Mouse (Mus musculus): ENCODE results near the gene Snx32. TPM values are rescaled to one million over a fixed set of nuclear protein-coding genes. Genes with fewer than 3 reads are reported as not detected.

The Snx32 gene
- total RNA-seq, 1 experiment from 2014 or later, result 11.3 TPM

DNA sequence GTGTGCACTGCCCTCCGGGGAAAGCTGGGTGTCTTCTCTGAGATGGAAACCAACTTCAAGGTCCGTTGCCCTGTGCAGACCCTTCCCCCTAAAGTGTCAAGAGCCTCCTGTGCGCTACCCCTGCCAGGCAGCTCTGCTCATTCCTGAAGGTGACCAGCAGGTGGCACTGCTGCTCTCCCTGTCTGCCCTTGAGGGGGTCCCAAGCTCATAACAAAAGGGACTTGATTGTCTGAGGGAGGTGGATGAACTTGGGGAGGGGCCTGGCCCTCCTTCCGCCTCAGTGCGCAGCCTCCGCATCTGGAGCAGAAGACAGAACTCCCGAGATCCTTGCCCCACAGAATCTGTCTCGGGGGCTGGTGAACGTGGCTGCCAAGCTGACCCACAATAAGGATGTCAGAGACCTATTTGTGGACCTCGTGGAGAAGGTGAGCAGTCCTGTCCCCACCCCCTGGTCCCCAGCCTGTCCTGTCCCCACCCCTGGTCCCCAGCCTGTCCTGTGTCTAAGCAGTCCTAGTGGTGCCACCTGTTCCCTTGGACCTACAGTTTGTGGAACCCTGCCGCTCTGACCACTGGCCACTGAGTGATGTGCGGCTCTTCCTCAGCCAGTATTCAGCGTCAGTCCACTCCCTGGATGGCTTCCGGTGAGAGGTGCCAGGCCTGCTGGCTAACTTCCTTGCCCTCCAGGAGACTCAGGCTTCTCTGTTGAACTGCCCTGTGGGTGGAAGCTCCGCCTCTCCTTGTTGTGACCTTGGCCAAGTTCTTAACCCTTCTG is 46.4 kb downstream of the Snx32 start:
- no peak for ATAC-seq (ENCODE audit: extremely low read depth, insufficient number of reproducible peaks, low FRiP score, poor library complexity, severe bottlenecking)

DNA sequence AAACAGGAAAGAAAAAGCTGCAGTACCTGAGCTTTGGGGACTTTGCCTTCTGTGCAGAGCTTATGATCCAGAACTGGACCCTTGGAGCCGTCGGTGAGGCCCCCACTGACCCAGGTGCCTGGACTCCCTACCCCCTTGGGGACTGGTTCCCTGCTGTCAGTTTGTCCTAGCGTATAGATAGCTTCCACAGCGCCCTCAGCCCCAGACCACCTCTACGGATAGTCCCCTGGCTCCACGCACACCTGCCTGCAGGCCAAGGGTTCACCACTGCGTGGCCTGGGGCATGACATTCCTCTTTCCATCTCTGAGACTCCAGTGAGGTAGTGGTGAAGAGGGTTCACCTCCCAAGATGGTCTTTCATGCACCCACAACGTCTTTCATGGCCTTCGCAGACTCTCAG is 47.1 kb downstream of the Snx32 start:
- no peak for ATAC-seq (ENCODE audit: extremely low read depth, insufficient number of reproducible peaks, low FRiP score, poor library complexity, severe bottlenecking)

DNA sequence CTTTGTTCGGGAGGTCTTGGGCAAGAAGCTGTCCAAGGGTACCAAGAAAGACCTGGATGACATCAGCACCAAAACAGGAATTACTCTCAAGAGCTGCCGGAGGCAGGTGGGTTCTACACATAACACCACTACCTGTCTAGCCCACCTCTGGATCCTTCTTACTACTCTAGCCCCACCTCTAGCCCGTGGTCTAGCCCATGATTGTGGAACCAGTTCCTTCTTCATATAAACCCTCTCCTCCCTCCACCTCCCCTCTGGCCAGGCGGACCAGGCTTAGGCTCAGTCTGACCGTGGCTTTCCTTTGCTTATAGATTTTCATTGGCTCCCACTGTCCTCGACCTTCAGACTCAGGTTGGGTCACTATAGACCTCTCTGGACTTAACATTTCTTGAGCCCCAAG is 48.9 kb downstream of the Snx32 start:
- ATAC-seq (ENCODE audit: extremely low read depth, insufficient number of reproducible peaks, low FRiP score, poor library complexity, severe bottlenecking), result no peak

DNA sequence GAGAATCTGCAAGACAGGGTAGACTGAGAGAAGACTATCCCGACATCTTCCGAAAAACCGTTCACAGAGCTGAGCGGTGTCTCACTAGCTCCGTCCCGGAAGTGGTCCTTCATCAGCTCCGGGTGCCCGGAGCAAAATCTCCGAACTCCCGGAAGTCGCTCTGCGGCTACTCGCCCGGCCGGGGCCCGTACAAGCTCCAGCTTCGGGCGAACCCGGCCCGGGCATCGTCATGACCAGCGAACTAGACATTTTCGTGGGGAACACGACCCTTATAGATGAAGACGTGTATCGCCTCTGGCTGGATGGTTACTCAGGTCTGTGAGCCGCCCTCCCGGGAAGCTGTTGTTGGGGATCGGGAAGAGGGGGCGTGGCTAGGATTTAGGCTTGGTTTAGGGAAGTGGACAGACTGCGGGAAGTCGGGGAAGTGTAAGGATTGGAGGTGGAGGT is 49.9 kb downstream of the Snx32 start, which contains the start of gene Fibp:
Gene Fibp (plus strand): TSS at position 151 of the 447 bp plus-strand sequence.
- ATAC-seq (ENCODE audit: extremely low read depth, insufficient number of reproducible peaks, low FRiP score, poor library complexity, severe bottlenecking), result peak; percentile 70

DNA sequence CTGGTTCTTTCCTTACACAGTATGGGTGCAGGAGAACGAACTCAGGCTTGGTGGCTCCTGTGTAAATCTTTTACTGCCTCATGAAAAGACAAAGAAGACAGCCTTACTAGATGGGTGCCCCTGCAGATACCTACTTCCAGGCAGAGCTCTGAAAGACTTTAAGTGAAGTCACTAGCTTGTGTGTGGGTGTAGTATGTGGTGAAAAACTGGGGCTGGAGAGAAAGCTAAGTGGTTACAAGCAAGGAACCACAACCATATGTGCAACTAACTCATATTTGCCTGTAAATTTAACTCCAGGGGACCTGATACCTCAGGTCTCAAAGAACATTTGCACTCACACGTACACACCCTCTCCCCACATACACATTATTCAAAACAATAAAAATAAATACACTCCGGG is 50.4 kb downstream of the Snx32 start:
- ATAC-seq (ENCODE audit: extremely low read depth, insufficient number of reproducible peaks, low FRiP score, poor library complexity, severe bottlenecking), result no peak

DNA sequence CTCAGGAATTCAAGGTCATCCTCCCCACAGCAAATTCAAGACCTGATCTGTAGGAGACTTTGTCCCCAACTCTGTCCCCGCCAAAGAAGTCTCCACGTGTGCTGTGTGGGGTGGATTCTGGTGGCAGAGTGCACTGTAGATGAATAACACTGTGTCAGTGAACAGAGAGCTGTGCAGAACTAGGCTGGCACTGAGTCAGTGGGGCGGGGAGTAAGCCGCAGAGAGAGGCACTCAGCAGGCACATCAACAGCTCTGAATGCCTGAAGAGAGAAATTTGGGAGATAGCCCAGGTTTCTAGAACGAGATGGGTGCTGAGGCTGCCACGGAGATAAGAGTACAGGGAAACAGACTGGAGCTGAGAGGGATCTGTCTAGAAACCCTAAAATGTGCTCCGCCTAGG is 51.3 kb downstream of the Snx32 start:
- no peak for ATAC-seq (ENCODE audit: extremely low read depth, insufficient number of reproducible peaks, low FRiP score, poor library complexity, severe bottlenecking)

DNA sequence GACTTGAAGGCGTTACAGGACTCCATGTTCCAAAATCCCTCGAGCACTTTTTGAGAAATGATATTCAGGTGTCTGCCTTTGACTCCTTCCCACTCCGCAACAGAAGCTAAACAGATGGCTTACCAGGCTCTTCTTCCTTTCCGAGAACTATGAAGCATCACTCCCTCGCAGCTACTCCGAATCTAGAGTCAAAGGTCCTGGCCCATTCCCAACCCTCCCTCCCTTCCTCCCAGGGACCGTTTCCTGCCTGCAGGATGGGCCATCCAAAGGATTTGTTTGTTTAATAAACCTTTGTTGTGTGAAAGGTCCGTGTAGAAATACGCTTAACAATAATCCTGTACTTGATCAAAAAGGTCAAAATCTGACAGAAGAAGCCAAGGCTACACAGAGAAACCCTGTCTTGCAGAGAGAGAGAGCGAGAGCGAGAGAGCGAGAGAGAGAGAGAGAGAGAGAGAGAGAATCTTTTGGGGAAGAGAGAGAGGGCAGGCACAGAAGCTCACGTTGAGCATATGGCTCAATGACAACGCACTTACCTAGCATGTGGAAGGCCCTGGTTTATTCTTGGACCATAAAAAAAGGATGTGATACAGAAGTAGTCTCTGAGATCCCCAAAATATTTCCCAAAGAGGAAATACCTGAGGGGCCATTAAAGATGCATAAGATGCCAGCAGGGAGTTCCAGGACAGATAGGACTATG is 52.4 kb downstream of the Snx32 start, which contains the start of gene Ccdc85b:
Gene Ccdc85b (minus strand): TSS at position 149 of the 697 bp plus-strand sequence.
- ATAC-seq (ENCODE audit: extremely low read depth, insufficient number of reproducible peaks, low FRiP score, poor library complexity, severe bottlenecking), result no peak

DNA sequence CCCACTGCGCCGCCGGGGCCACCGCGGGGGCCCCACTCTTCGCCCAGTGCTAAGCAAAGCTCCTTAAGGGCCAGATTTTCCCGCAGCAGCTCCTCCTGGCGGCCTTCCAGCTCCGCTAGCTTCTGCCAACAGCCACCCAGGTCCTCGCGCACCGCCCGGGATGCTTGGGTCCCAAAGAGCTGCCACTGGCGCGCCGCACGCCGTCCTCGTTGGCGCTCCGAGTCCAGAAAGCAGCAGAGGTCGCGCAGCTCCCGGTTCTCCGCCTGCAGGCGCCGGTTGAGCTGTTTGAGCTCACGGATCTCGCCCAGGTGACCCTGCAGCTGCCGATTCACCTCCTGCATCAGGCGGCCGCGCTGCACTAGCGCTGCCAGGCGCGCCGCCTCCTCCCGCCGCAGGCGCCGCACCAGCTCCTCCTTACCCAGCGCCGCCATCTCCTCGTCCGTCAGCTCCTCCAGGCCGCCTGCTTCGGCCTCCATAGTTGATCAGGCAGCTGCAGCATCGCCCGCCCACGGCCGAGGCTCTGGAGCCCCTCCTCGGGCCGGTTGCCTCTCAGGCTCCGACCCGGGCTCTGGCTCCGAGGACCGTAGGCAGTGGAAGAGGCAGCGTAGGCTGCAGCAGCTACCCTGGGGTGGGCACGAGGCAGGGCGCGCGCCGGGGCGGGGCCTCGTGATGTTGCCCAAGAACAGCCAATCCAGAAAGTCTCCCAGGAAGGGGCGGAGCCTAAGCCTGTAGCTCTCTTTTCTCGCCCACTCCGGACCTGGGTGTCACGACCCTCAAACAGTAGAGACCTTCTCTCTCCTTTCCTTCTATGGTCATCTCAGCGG is 53.2 kb downstream of the Snx32 start:
- peak; percentile 75 for ATAC-seq (ENCODE audit: extremely low read depth, insufficient number of reproducible peaks, low FRiP score, poor library complexity, severe bottlenecking)

DNA sequence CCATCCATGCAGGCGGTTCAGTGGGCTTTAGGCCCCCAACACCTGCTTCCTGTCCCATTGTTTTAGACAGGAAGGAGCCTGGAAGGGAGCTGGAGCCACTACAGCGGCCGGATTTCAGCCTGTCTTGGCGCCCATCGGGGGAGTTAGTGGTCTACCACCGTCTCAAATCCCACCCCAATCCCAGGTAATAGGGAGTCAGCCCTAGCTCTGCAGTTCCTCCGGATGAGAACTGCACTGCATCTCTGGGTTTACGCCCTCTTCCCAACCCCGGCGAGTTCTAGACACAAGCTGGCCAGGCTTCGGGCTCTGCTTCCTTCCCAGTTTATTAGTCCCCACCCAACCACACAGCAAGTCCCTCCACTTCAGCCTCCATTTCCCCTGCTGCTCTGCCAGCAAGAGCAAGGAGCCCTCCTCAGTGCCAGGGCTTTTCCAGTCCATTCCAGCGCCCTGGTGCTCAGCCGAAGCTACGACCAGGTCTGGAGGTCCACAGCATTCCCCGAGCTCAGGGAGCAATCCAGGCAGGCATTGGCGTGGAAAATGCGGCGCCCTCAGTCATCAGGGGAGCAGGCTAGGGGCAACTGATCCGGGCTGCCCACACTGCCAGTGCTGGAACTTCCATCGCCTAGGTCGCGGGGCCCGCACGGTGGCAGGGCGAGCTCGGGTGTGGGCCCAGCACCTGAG is 54.0 kb downstream of the Snx32 start:
- no peak for ATAC-seq (ENCODE audit: extremely low read depth, insufficient number of reproducible peaks, low FRiP score, poor library complexity, severe bottlenecking)

DNA sequence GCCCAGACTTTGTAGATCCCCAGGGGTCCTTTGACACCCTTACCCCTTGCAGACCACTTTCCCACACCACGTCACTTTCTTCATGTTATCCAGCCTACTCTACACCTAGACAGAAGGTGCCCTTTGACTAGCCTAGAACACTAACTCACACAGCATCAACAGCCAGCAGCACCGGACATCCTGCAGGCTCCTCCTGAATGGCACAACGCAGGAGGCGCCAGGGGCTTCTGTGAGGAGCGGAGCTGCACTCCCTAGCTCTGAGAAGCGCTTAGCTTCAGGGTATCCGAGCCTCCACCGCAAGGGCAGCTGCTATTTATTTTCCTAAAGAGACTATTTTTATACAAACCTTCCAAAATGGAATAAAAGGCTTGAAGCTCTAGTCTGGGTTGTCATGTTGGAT is 54.8 kb downstream of the Snx32 start:
- ATAC-seq (ENCODE audit: extremely low read depth, insufficient number of reproducible peaks, low FRiP score, poor library complexity, severe bottlenecking), result no peak

DNA sequence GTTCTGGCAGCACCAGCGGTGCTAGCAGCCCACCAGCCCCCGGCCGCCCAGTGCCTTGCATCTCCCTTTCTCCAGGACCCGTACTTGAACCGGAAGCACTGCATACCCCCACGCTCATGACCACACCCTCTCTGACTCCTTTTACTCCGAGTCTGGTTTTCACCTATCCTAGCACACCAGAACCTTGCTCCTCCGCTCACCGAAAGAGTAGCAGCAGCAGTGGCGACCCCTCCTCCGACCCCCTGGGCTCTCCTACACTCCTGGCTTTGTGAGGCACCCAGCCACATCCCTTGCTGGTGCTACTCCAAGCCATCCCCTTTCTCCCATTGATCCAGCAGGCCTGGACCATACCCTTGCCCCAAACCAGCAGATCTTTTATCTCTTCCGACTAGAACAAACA is 55.3 kb downstream of the Snx32 start:
- ATAC-seq (ENCODE audit: extremely low read depth, insufficient number of reproducible peaks, low FRiP score, poor library complexity, severe bottlenecking), result no peak

DNA sequence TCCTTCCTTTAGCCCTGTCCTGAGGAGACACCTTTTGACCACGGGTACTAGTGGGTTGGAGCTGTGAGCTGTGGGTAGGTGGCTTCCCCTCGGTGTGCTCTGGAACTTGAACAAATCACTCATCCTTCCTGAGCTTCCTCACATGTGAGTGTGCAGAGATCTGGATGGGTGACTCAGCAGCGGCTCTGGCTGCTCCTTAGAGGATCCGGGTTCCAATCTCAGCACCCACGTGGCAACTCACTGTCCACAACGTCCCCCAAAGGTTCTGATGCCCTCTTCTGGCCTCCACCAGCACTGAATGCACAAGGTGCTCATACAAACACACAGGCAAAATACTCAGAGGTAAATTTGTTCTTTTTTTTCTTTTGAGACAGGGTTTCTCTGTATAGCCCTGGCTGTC is 58.6 kb downstream of the Snx32 start:
- no peak for ATAC-seq (ENCODE audit: extremely low read depth, insufficient number of reproducible peaks, low FRiP score, poor library complexity, severe bottlenecking)

DNA sequence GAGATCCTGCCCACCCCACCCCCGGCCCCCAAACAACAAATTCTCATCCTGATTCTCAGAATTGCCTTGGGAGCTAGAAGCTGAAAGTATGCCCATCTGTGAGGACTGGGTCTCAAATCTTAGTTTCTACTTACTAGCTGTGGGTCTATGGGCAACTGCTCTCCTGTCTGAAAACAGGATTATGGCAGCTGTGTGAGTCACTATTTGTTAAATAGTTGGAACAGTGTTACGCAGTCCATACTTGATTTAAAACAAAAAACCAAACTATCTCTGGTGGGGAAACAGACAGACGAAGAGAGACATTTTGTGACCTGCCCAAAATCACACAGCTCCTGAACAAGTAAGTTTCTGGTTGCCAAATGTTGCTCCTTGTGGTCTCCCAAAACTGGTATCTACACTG is 60.7 kb downstream of the Snx32 start:
- no peak for ATAC-seq (ENCODE audit: extremely low read depth, insufficient number of reproducible peaks, low FRiP score, poor library complexity, severe bottlenecking)

DNA sequence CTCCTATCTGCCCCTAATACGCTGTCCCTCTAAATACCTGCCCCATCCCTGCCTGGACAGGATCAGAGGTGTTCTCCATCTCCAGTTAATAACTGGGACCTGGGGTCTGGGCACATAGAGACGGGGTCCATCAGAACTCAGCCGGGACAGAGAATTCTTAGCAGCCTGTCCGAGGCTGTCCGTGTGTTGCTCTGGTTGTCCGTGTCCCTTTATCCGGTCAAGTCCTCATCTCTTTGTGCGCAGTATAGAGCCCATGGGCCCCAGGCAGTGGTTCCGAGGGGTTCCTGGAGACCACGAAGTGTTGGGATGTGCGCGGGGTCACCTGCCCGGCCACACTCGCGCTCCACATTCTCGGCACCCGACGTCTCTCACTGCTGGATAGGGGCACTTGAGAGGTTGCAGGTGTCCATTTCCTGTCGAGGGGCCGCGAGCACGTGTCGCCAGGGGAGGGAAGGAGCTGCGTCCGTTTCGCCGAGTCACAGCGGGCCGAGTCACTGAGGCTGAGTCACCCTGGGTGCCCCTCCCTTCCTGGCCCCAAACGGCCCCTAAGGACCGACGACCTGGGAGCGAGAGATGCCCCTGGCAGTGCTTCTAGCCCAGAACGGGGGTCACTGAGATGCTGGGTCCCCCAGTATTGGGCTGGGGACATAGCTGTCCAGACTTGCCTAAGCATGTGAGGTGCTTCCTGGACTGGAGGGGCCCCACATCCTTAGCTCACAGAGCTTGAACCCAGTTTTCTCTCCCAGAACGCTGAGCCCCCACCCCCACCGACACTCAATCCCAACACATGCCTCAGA is 61.8 kb downstream of the Snx32 start:
- ATAC-seq (ENCODE audit: extremely low read depth, insufficient number of reproducible peaks, low FRiP score, poor library complexity, severe bottlenecking), result peak; percentile 37

DNA sequence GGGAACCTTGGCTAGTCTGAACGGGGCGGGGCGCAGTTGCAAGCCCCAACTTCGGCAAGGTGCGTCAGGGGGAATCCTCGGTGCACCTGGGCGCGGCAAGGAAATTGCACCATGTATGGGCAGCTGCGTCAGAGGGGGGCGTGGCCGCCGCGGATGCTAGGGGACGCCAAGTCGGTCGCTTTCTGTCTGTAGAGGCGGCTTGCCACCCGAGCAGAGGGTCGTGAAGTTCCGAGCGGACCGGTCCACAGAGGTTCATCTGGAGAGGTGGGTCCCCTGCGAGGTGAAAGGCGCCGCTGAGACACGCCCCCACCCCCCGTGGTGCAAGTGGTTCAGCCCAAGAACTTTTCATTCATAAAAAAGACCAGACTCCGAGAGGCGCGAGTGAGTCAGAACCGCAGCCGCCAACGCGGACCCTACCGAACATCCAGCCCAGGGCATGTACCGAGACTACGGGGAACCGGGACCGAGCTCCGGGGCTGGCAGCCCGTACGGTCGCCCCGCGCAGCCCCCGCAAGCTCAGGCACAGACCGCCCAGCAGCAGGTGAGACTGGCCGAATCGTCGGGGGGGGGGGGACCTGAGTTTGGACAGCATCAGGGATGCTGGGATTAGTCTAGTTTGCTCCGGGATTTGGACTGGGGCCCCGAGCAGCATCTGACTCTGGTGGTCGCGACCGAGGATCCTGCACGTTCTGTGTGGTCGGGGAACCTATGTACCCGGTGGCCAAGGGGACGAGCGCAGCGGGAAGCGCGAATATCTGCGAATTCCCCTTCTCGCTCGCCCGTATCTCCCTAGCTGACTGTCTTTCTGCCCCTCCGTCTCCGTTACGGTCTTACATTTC is 62.6 kb downstream of the Snx32 start, which contains the start of gene Fosl1:
Gene Fosl1 (plus strand): TSS at position 33 of the 839 bp plus-strand sequence.
- ATAC-seq (ENCODE audit: extremely low read depth, insufficient number of reproducible peaks, low FRiP score, poor library complexity, severe bottlenecking), result peak; percentile 72

DNA sequence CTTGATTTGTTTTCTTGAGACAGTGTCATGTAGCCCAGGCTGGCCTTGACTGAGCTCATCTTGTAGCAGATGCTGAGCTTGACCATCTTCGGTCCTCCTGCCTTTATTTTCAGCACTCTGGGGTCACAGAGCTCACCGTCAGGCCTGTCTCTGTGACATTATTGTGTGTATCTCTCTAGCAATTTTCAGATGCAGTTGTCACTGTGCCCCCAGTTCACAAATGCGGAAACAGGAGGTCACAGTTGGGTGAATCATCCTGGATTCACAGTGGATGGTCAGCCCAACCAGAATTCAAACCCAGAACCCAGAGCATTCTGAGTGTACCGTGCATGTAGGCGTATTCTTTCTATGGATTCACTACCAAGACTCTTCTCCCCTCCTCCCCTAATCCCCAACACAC is 64.6 kb downstream of the Snx32 start:
- ATAC-seq (ENCODE audit: extremely low read depth, insufficient number of reproducible peaks, low FRiP score, poor library complexity, severe bottlenecking), result no peak

DNA sequence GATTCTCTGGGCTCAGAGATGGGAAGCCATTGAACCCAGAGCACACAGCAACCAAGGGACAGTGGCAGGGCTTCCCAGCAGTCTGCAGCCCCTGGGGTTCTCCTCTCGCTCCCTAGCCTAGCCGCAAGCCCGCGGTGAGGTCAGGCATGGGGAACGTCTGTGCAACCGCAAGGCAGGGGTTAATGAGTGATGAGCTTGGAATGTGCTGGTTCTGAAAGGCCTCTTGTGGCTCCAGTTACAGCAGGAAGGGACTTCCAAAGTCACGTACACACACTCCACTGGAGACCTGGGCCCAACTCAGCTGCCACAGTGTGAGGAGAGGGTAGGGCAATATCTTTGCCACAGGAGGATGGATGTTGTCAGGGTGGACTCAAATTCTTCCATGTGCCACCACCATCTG is 65.4 kb downstream of the Snx32 start:
- no peak for ATAC-seq (ENCODE audit: extremely low read depth, insufficient number of reproducible peaks, low FRiP score, poor library complexity, severe bottlenecking)

All from neutrophil, adult 5-6 weeks (primary cell).